Mouse (Mus musculus) left cerebral cortex, adult 2 months (tissue): Measurements from ENCODE around the gene Prkn. TPM values are rescaled to one million over a fixed set of nuclear protein-coding genes. Genes with fewer than 3 reads are reported as not detected.
A peak's percentile ranks its signal among the peaks of the same experiment; 100 is the strongest.

Experiments used
- DNase-seq, 2 experiments: peaks; one replicate each; pipeline ENCODE4 v3.0.0; 2021 to 2022; ENCODE audit warnings: low spot score in 2 of 2, mixed read lengths in 1 of 2; ENCODE audit errors: extremely low spot score in 1 of 2
- H3K27ac ChIP-seq: fragments of 200-600 bp; 2 replicates; pipeline ENCODE4 v1.8.1; 2022
- H3K4me3 ChIP-seq: fragments of 200-600 bp; 2 replicates; pipeline ENCODE4 v1.8.1; 2022
- CTCF ChIP-seq: fragments of 200-600 bp; IDR thresholded peaks from 2 replicates; pipeline ENCODE4 v1.8.1; 2022; ENCODE audit warnings: antibody characterized with exemption, mild to moderate bottlenecking, moderate library complexity
- intact Hi-C: fragments of 180-260 bp; cut with DNase I; formaldehyde crosslinking; loops from one replicate; pipeline ENCODE4 v1.15.1; 2025
- total RNA-seq, 2 experiments: library from RNA; stranded (reverse); gene quantifications; 2 replicates each; pipeline ENCODE4 v1.2.3; 2021

Prkn gene
- total RNA-seq, 2 experiments from 2014 or later = 17.2 to 18.8 TPM

GRCm38 (mm10) chr17:11314163-11314562 is 474.0 kb downstream of the Prkn start:
- intact Hi-C loops = no loop called here
- no peak overlapping the region for H3K27ac ChIP-seq
- TF ChIP-seq CTCF = no peak
- DNase-seq = no peak
- H3K4me3 ChIP-seq = no peak overlapping the region

- no peak for DNase-seq
- TF ChIP-seq CTCF = no peak
- H3K4me3 ChIP-seq = no peak overlapping the region
- no peak overlapping the region for H3K27ac ChIP-seq
- intact Hi-C loops = no loop called here
These were observed 475.5 kb downstream of the Prkn start for GRCm38 (mm10) chr17:11315675-11316074.

GRCm38 (mm10) chr17:11318946-11319345 is 478.8 kb downstream of the Prkn start:
- intact Hi-C loops = no loop called here
- Histone ChIP-seq H3K27ac (no peak overlapping the region), H3K4me3 (no peak overlapping the region)
- TF ChIP-seq CTCF = no peak
- no peak for DNase-seq

GRCm38 (mm10) chr17:11319666-11320360 is 479.6 kb downstream of the Prkn start:
- TF ChIP-seq CTCF = no peak
- no peak for DNase-seq
- Histone ChIP-seq H3K4me3 (no peak overlapping the region), H3K27ac (no peak overlapping the region)
- intact Hi-C loops = no loop called here

DNA sequence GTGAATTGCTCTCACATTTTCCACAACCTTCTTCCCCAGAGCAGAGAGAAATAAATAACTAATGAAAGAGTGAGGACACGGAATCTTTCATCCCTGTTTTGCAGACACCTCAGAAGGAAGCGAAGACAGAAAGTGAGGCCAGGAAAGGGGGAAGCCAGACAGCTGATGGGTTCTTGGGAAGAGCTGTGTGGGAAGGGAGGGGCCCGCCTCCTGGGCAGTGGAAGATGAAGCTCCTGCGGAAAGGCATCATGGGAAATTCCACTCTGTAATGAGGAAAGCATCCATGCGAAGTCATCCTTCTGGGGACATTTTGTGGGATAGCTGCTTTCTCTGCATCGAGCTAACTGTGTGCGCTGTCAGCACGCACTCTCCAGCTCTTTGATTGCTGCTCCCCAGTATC is 491.9 kb downstream of the Prkn start:
- no peak overlapping the region for H3K4me3 ChIP-seq
- DNase-seq = no peak
- H3K27ac ChIP-seq = no peak overlapping the region
- TF ChIP-seq CTCF = no peak
- intact Hi-C loops = no loop called here

DNA sequence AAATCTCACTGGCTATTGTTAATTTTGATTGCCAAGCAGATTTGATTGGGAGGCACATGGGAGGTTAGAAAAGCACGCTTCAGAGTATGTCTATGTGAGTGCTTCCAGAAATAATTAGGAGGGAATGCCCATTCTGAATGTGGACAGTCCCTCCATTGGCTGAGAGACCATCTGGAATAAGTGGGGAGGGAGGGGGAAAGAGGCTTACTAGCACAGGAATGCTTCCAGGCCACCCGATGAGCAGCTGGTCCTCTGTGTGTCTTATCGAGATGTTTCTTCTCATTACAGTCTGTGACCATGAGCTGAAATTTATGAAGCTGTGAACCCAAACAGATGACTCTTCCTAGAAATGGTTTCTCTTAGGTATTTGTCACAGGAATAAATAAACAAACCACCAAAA is 493.6 kb downstream of the Prkn start:
- intact Hi-C loops = no loop called here
- no peak for TF ChIP-seq CTCF
- Histone ChIP-seq H3K27ac (no peak overlapping the region), H3K4me3 (no peak overlapping the region)
- no peak for DNase-seq

- intact Hi-C loops = no loop called here
- H3K27ac ChIP-seq = no peak overlapping the region
- no peak for DNase-seq
- no peak overlapping the region for H3K4me3 ChIP-seq
- TF ChIP-seq CTCF = no peak; the same call in 1 of the 2 replicates
These were observed 496.0 kb downstream of the Prkn start for GRCm38 (mm10) chr17:11336156-11336555.

DNA sequence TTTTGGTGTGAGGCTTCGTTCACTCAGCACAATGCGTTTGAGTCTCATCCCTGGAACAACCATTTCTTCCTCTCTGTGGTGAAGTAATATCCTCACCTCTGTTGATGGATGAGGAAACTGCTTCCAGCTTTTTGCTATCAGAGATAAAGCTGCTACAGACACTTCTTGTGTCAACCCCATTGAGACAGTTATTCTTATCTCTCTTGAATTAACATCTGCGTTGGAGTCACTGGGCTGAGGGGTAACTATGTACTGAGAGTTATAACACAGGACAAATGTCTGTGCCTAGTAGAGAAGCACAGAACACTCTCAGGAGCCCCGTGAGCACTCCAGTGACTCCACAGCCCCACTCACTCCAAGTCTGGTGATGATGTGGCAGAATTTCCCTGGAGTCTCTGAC is 500.2 kb downstream of the Prkn start:
- intact Hi-C loops = no loop called here
- H3K4me3 ChIP-seq = no peak overlapping the region

DNA sequence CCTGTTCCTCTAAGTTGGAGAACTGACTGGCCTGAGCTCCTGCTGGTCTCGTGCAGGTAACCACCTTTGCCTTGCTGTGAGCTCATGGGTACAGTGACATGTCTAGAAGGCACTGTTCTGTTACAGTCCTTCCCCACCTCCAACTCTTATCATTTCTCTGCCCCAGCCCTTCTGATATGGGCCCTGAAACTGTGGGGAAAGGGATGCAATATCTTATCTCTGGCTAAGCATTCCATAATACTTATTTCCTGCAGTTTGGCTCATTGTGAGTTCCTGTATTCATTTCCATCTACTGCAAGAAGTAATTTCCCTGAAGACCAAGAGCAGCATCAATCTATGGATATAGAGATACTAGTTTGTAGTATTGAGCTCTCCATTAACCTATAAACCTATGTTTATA is 506.1 kb downstream of the Prkn start:
- no peak overlapping the region for H3K27ac ChIP-seq
- TF ChIP-seq CTCF = no peak
- intact Hi-C loops = no loop called here
- DNase-seq = no peak
- no peak overlapping the region for H3K4me3 ChIP-seq

More for the DNA sequence above, 500.2 kb downstream of the Prkn start:
- H3K27ac ChIP-seq = no peak overlapping the region
- TF ChIP-seq CTCF = no peak
- DNase-seq = no peak

DNA sequence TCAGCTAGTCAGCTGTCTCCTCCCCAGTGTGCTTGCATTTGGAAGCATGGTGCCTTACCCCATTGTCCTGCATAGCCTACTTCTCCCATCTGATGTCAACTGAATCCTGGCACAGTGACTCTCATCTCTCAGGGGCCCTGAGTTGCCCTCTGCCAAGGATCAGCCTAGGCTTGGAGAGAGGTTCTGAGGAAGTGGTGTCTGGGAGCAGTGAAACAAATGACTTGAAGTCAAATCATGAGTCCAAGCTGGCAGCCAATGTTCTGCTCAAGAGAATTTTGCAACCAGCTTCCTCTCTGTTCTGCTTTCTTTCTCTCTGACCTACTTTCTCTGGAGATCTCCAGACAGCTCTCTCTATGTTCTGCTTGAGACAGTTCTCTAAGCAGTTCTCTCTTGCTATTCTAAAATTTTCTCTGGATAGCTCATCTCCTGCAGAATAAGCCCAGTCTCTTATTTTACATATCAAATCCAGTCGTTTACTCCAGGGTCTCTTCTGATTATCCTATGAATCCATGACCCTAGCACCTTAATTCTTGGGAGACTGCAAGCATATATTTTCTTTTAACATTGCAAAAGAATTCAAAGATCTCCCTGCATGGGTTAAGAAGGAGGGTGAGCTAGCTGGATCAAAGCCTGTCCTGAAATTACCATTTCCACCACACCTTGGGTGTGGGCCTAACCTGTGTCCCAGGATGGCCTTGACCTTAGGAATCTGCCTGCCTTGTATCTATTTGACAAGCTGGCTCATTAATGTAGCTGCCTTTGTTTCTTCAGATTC is 512.8 kb downstream of the Prkn start:
- Histone ChIP-seq H3K4me3 (no peak overlapping the region), H3K27ac (peak overlapping the region; percentile 75)
- DNase-seq = peak in 1 of 2 experiments; percentile 22
- no peak for TF ChIP-seq CTCF
- intact Hi-C loops = no loop called here

DNA sequence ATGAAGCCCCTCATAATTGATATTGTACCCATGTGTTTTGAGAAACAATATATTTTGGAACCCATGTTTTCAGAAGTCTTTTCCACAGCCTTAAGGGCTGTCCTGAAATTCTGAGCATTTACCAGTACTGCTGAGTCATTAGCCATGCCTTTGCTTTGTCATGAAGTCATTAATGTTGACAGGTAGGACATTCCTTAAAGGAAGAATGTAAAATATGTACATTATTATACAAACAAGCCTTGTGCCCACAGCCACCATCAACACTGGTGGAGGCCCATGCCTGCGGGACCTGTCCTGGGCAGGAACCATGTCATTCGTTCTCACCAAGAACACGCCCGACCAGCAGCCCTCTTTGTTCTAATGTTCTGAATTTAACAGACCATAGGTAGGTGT is 513.4 kb downstream of the Prkn start:
- peak overlapping the region; percentile 75 for H3K27ac ChIP-seq
- no peak for DNase-seq
- no peak overlapping the region for H3K4me3 ChIP-seq
- no peak for TF ChIP-seq CTCF
- intact Hi-C loops = no loop called here

DNA sequence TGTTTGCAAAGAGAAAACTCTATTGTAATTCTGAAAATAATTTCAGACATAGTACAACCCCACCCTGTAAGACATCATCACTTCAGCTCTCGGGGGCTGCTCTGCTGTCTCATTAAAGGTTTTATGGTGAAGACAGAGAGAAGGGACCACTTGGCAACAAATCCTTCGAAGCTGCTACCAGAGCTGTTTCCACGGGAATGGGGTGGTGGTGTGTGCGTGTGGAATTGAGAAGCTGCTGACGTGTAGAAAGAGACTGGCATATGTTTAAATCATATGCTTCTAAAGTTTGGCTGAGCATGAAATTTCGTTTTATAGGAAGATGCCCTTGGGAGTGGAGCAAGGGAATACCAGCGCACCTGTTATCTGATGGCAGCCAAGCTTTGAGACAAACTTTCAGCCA is 514.2 kb downstream of the Prkn start:
- no peak for TF ChIP-seq CTCF
- H3K4me3 ChIP-seq = no peak overlapping the region
- no peak for DNase-seq
- intact Hi-C loops = no loop called here
- H3K27ac ChIP-seq = no peak overlapping the region

- H3K27ac ChIP-seq = no peak overlapping the region
- DNase-seq = no peak
- intact Hi-C loops = no loop called here
- H3K4me3 ChIP-seq = no peak overlapping the region
- no peak for TF ChIP-seq CTCF
These were observed 535.3 kb downstream of the Prkn start for GRCm38 (mm10) chr17:11375461-11375860.
